Mouse (Mus musculus): ENCODE results near the gene Dner. TPM values are rescaled to one million over a fixed set of nuclear protein-coding genes. Genes with fewer than 3 reads are reported as not detected.

The Dner gene
- polyA plus RNA-seq (2012; rRNA removed) = 15.5 and 18.0 TPM in 2 replicates

DNA sequence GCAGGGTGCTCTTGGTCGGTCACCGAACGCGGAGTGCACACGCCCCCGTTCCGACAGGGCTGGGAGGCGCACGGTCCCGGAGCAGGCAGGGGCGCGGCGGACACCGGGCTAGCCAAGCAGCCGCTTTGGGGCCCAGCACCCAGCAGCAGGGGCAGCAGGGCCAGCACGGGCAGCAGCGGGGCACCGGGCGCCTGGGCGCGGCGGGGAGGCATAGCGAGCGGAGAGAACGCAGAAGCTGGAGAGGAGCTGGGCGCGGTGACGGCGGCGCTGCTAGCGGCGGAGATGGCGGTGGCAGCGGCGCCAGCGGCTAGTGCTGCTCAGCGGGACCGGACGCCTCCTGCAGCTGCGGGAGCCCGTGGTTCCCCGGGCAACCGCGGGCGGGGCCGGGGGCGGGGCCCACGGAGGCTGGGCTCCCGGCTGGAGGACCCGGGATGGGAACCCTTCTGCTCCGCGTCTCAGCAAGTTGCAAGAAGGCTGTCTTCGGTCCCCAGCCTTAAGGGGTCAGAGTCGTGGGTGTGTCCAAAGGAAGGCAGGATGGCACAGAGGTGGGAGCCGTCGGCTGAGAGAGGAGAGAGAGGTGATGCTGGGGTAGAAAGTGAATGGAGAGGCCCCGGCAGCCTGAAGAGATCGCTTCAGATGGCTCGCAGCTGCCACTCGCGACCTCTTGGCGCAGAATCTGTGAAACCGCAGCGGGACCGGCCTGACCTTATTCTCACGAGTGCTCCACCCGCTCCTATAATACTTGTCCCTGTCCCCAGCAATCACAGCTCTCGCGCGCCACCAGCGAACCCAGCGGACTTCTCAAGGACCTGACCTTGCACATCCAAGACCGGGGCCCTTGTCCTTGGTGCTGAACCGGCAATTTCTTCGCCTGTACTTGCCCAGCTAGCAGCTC lies at the start of gene Dner:
Gene Dner, minus strand, starts transcription at position 705 of the 895 bp plus-strand sequence.

DNA sequence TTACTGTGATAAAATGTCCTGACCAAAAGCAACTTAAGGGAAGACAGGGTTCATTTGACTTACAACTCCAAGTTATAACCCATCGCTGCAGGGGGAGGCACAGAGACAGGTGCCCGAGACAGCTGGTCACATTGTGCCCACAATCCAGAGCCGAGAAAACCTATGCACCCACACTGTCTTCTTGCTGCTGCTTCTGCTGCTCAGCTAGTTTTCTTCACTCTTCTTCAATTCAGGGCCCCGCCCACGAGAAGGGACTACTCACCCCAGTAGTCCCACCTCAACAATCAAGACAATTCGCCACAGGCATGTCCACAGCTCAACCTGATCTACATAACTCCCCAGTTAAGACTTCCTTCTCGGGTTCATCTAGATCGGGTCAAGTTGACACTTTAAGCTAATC lies 332.1 kb downstream of the Dner start, which contains the start of gene Pid1:
Gene Pid1, minus strand, starts transcription at position 214 of the 400 bp plus-strand sequence.

Other genes with a start within 250 kb of the Dner start
- 4.4 and 5.6 TPM in 2 replicates for gene Fbxo36, start 143.6 kb upstream of the Dner start, polyA plus RNA-seq (2012; rRNA removed)
- gene Trip12, start 144.3 kb upstream of the Dner start, polyA plus RNA-seq (2012; rRNA removed) = 123 and 137 TPM in 2 replicates
- gene Slc16a14, start 238.9 kb upstream of the Dner start, polyA plus RNA-seq (2012; rRNA removed) = 3.0 and 5.0 TPM in 2 replicates